Mouse (Mus musculus) left cerebral cortex, postnatal 10 days (tissue): ENCODE data around the gene Dscam. TPM values are rescaled to one million over a fixed set of nuclear protein-coding genes. Genes with fewer than 3 reads are reported as not detected.
"Not testable (repeated sequence)": the region's sequence is repeated elsewhere in the genome, so short reads cannot be mapped to it uniquely, and the experiment has no call there.

Source experiments
- DNase-seq, 2 experiments: peaks; one replicate each; pipeline ENCODE4 v3.0.0; 2021 to 2022; ENCODE audit warnings: low spot score in 2 of 2, mixed read lengths in 1 of 2; ENCODE audit errors: extremely low spot score in 1 of 2
- intact Hi-C: fragments of 180-260 bp; cut with DNase I; formaldehyde crosslinking; loops from one replicate; pipeline ENCODE4 v1.15.1; 2025
- total RNA-seq, 2 experiments: library from RNA; stranded (reverse); gene quantifications; 2 replicates each; pipeline ENCODE4 v1.2.3; 2021

Dscam gene
- total RNA-seq, 2 experiments from 2014 or later: 44.4 to 45.7 TPM

DNA sequence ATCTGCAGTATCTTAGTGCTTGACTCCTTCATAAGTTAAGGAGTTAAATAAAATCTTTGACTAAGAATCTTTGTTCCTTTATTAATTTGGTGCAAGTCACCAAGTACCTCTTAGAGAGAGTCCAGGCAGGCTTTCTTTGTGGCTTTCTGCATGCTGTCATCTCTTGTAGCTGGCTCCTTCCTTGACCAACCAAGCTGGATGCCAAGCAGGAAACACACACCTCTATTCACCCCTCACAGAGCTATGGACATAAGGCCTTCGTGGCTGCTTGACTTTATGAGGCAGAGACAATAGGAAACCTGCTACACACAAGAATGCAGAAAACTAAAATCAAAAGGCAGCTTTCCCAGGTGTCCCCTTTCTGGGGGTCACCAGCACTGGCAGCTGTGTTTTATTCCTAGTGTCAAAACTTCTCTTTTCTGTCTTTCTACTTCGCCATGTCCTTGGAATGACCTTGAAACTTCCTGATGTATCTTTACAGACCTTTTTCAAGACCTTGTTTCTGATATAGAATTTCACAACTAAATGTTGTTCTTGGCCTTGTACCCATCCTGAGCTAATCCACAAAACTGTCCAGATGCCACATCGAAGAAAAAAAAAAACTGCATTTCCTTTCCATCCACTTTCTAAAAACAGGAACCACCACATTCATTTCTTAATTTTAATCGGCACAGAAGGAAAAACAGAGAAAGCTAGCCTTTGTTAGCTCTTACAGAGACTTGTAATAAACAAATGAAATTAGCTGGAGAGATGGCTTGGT is 260.0 kb downstream of the Dscam start:
- intact Hi-C loops: no loop called here

GRCm38 (mm10) chr16:96907818-96908217 is 262.7 kb downstream of the Dscam start:
- intact Hi-C loops: no loop called here
- DNase-seq: no peak

More for the DNA sequence above, 260.0 kb downstream of the Dscam start:
- DNase-seq: no peak

DNA sequence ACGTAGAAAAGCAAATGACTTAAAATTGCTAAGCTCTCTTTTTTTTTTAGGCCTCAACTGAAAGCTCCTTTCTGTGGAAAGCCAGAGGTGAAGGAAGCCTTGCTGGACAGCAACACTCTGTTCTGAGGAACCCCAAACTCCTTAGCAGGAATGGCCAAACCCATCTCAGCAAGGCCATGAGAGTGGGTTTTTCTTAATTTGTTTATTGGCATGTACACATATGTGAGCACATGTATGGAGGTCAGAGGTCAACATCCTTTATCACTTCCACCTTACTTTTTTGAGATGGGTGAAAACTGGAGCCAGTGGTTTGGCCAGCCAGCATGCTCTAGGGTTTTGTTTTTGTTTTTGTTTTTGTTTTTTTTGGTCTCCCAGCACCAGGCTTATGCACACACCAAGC is 263.5 kb downstream of the Dscam start:
- no peak for DNase-seq
- intact Hi-C loops: no loop called here

DNA sequence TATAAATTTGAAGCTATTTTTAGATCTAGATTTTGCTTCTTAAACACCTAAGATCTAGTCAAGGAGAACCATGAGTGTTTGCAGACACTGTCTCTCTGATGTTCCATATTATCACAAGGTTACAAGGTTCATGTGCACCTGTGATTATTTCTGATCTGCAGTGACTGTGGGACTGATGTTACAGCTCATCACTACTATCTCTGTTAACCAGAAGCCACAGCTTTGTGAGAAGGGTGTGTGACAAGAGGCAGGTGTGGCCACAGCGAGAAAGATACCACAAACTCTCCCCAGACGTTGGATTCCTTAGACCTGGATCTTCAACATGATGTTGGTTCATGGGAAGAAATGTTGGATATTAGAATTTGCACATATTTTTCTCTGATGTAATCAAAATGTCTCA is 263.9 kb downstream of the Dscam start:
- DNase-seq: no peak
- intact Hi-C loops: no loop called here

DNA sequence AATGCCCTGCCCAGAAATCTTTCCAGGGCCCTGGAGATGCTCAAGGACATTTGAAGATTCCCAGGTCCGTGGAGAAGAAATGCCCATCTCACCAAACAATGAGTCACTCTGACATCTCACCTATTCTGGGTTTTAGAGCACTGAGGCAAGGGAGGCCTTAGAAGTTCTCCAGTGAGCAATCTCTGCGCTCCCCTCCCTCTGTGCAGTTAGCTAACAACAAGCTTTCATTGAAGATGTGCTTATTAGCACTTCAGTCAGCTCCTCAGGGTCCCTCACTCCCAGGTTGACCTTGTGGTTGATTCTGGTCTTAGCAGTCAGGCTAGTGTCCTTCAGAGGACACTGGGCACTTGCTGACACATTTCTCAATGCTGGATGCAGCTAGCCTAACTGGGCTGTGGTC is 265.8 kb downstream of the Dscam start:
- intact Hi-C loops: no loop called here
- no peak for DNase-seq

GRCm38 (mm10) chr16:96904359-96904758 is 266.2 kb downstream of the Dscam start:
- DNase-seq: no peak
- intact Hi-C loops: no loop called here

DNA sequence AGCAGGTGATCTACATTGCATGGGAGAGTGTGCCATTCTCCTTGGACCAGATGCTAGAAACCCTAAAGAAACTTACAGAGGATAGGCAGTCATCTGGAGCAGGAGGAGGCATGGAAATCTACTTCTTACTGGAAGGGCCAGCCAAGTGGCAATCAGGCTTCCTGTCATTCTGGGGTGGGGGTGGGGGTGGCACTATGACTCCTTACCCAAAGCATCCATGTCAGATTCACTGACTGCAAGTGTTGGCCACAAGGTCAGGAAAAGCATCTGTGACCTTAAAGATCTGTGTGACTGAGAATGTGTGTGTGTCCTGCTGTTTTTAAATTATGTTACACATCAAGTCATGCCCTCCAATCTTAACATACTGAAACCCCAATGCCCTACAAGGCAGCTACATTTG is 268.0 kb downstream of the Dscam start:
- intact Hi-C loops: no loop called here
- no peak for DNase-seq

DNA sequence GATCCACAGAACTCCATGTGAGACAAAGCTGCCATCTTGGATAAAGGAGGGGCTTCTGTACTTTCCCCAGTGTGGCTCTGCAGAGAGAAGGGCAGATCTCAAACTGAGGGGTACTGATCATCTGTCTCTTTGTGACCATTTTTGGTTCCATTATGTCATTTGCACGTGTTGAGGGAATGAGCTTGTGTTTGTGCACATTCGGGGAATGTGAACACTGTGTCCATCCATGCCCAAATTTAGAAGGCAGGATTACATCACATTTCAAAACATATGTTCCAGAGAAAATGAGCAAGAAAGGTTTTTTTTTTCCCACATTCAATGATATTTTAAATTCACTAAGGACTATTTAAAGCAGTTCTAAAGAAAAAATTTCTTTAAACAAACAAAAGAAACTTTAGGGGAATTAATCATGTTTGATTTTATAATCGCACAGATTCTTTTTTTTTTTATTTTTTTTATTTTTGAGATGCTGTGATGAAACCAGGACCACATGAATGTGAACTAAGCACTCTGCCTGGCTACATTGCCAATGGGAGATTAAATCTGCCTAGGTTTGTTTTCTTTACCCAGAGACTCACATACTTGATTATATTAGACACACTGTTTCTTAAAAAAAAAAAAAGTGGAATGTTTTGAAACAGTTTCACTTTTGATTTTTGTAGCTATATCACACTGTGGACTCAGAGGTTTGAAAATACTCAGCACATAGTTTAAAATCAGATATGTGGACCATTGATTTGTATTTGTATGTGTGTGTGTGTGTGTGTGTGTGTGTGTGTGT is 269.1 kb downstream of the Dscam start:
- no peak for DNase-seq
- intact Hi-C loops: no loop called here

DNA sequence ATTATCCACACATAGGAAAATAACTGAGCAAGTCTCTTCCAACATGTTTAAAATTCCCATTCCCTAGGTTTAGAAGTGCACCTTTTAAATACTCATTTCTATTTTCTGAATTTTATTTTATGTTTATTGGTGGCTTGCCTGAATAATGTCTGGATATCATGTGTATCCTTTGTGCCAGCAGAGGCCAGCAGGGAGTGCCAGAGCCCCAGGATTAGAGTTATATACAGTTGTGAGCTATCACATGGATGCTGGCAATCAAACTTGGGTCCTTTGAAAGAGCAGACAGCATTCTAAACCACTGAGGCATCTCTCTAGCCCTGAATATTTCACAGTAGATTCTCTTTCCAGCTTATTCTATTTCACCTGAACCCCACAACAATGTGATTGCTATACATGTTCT is 271.2 kb downstream of the Dscam start:
- intact Hi-C loops: loop anchor here (5.0 to 10.0 kb wide), 3 partner anchors 268 to 395 kb away; no protein-coding TSS in a partner anchor
- no peak for DNase-seq

DNA sequence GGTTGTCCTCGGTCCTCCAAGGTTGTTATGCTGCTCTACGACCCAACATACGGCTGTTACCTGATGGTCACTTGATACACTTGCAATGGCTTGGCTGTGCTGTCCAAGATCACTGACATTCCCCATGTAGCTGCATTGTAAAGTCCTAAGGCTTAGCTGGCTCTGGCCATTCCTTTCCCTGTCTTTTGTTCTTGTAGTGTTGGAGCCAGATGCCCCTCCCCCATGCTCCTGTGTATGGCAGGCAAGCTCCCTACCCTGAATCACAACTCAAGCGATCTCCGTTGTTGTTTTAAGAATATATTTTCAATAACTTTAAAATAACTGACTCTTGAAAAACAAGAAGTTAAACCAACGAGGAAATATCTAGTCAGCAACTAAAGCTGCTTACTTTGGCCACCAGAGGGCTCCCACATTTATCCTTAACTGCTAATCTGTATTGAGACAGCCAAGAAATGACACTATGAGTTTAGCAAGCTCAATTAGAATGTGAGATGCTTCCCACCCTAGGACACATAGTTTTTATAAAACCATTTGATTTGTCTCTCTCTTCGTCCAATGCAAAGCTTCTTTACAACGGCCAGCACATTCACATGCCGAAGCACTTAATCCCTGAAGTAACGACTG is 273.9 kb downstream of the Dscam start:
- intact Hi-C loops: loop anchor here (5.0 to 10.0 kb wide), 3 partner anchors 271 to 398 kb away; no protein-coding TSS in a partner anchor
- peak; percentile 34 to 42 for DNase-seq

GRCm38 (mm10) chr16:96888036-96888435 is 282.5 kb downstream of the Dscam start:
- peak in 1 of 2 experiments; percentile 27 for DNase-seq
- intact Hi-C loops: no loop called here

- intact Hi-C loops: no loop called here
- no peak for DNase-seq
Observed at GRCm38 (mm10) chr16:96885817-96886216, 284.7 kb downstream of the Dscam start.

- DNase-seq, intact Hi-C loops: not testable (repeated sequence)
Observed at GRCm38 (mm10) chr16:96884590-96884989, 286.0 kb downstream of the Dscam start.

GRCm38 (mm10) chr16:96877271-96877670 is 293.3 kb downstream of the Dscam start:
- intact Hi-C loops: no loop called here

DNA sequence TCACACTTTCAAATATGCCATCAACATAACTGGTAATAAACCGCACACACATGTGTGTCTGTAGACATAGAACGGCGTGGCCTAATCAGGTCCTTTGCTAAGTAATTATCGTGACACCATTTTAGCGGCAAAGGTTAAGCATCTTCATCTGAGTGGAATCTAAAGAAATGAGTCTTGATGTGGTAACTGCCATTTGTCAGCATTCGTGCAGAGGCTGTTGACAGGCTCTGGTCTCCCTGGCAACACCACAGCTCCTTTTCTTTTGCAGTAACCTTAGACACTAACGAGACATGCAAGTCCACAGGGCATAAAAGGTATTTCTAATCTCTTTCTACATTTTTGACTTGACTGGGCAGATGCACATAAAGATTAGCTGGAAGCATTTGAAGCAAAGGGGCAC is 297.8 kb downstream of the Dscam start:
- DNase-seq: no peak
- intact Hi-C loops: no loop called here

More at GRCm38 (mm10) chr16:96877271-96877670, 293.3 kb downstream of the Dscam start:
- no peak for DNase-seq

DNA sequence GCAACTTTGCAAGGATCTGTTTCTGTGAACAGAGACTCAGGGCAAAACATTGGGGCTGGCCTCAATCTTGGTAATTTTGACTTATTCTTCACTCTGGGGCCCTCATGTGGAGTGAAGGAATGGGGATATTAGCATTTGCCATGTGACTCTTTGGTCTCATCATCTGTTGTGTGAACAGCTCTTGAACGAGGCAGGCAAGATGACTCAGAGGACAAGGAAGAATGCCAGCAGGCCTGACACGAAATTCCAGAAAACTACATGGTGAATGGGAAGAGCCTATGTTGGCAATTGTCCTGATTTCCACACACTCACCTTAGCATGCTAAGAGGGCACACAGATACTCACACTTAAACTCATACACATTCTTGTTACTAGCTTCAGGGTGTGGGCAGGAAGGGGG is 313.0 kb downstream of the Dscam start:
- intact Hi-C loops: no loop called here
- DNase-seq: no peak

- intact Hi-C loops: no loop called here
- no peak for DNase-seq
Observed at GRCm38 (mm10) chr16:96855060-96855459, 315.5 kb downstream of the Dscam start.

- peak; percentile 26 to 30 for DNase-seq
- intact Hi-C loops: no loop called here
Observed at GRCm38 (mm10) chr16:96852383-96852782, 318.2 kb downstream of the Dscam start.

- DNase-seq: no peak
- intact Hi-C loops: no loop called here
Observed at GRCm38 (mm10) chr16:96848916-96849315, 321.6 kb downstream of the Dscam start.

GRCm38 (mm10) chr16:96846585-96846984 is 324.0 kb downstream of the Dscam start:
- no peak for DNase-seq
- intact Hi-C loops: no loop called here
